Mouse (Mus musculus) E14TG2a.4 (cell line): Measurements from ENCODE around the gene Fahd1.
A peak's percentile ranks its signal among the peaks of the same experiment; 100 is the strongest.

Experiments used
- H3K27me3 ChIP-seq: 2 replicates; pipeline ENCODE4 v1.6.1; 2014; ENCODE audit warnings: low read length, control low read depth; ENCODE audit not compliant: insufficient read depth
- H3K36me3 ChIP-seq: 2 replicates; pipeline ENCODE4 v1.6.1; 2014; ENCODE audit warnings: low read length, control low read depth; ENCODE audit not compliant: insufficient read depth
- H3K4me1 ChIP-seq: replicated peaks from 2 replicates; pipeline ENCODE4 v1.6.1; 2014; ENCODE audit warnings: low read depth, low read length, control low read depth
- H3K4me3 ChIP-seq: replicated peaks from 2 replicates; pipeline ENCODE4 v1.5.1; 2014; ENCODE audit warnings: mild to moderate bottlenecking, low read length
- H3K9me3 ChIP-seq: 2 replicates; pipeline ENCODE4 v1.6.1; 2014; ENCODE audit warnings: low read length, control low read depth
- CTCF ChIP-seq: conservative IDR thresholded peaks from 2 replicates; pipeline ENCODE4 v1.5.1; 2014; ENCODE audit warnings: low read length
- NANOG ChIP-seq: IDR thresholded peaks from 2 replicates; pipeline ENCODE4 v1.6.1; 2014; ENCODE audit warnings: borderline replicate concordance, low read length, mixed read lengths
- POU5F1 ChIP-seq: IDR thresholded peaks from 2 replicates; pipeline ENCODE4 v1.6.1; 2014; ENCODE audit warnings: low read length, borderline replicate concordance

Gene Fahd1

GRCm38 (mm10) chr17:24894061-24894994, 44.2 kb upstream of the Fahd1 start:
- Histone ChIP-seq H3K27me3 (no peaks in the 10 kb centered on the region), H3K36me3 (peaks cover 82% of the 10 kb centered on the region), H3K9me3 (no peaks in the 10 kb centered on the region), H3K4me1 (peaks cover 80% of the 10 kb centered on the region), H3K4me3 (peak overlapping the region; percentile 94)
- no peak for TF ChIP-seq POU5F1
- no peak for TF ChIP-seq CTCF
- TF ChIP-seq NANOG, result no peak

- TF ChIP-seq CTCF, result no peak
- TF ChIP-seq NANOG, result no peak
- TF ChIP-seq POU5F1, result no peak
- Histone ChIP-seq H3K36me3 (peaks cover 78% of the 10 kb centered on the region), H3K27me3 (no peaks in the 10 kb centered on the region), H3K4me1 (peaks cover 77% of the 10 kb centered on the region), H3K9me3 (no peaks in the 10 kb centered on the region), H3K4me3 (peak overlapping the region; percentile 94; the same call in 1 of the 2 replicates)
Observed at GRCm38 (mm10) chr17:24893276-24893675, 43.1 kb upstream of the Fahd1 start.

DNA sequence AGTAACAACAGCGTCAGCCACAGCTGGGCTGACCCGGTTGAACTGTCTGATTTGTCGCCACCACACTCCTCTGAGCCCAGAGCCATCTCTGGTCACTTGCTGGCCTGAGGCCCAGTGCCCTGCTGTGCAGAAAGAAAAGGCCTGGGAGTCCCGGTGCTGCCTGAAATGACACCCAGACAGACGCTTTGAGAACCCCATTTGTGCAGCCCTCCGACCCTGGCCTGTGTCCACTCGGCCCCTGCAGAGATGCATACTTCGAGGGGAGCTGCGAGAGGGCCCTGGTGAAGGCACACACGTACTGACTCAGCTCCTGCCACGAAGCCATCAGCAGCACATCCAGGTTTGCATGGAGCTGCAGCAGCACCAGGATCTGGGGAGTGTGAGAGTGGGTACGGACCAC, 42.6 kb upstream of the Fahd1 start:
- H3K4me1 ChIP-seq, result peaks cover 77% of the 10 kb centered on the region
- H3K27me3 ChIP-seq, result no peaks in the 10 kb centered on the region
- H3K4me3 ChIP-seq, result no peak overlapping the region
- H3K9me3 ChIP-seq, result no peaks in the 10 kb centered on the region
- TF ChIP-seq NANOG (no peak), POU5F1 (no peak), CTCF (no peak)
- H3K36me3 ChIP-seq, result peaks cover 73% of the 10 kb centered on the region

GRCm38 (mm10) chr17:24891321-24891720, 41.2 kb upstream of the Fahd1 start:
- no peaks in the 10 kb centered on the region for H3K27me3 ChIP-seq
- H3K4me1 ChIP-seq, result peaks cover 73% of the 10 kb centered on the region
- peaks cover 62% of the 10 kb centered on the region for H3K36me3 ChIP-seq
- H3K9me3 ChIP-seq, result no peaks in the 10 kb centered on the region
- no peak for TF ChIP-seq POU5F1
- no peak for TF ChIP-seq NANOG
- TF ChIP-seq CTCF, result no peak
- peak overlapping the region; percentile 26; the same call in 1 of the 2 replicates for H3K4me3 ChIP-seq

DNA sequence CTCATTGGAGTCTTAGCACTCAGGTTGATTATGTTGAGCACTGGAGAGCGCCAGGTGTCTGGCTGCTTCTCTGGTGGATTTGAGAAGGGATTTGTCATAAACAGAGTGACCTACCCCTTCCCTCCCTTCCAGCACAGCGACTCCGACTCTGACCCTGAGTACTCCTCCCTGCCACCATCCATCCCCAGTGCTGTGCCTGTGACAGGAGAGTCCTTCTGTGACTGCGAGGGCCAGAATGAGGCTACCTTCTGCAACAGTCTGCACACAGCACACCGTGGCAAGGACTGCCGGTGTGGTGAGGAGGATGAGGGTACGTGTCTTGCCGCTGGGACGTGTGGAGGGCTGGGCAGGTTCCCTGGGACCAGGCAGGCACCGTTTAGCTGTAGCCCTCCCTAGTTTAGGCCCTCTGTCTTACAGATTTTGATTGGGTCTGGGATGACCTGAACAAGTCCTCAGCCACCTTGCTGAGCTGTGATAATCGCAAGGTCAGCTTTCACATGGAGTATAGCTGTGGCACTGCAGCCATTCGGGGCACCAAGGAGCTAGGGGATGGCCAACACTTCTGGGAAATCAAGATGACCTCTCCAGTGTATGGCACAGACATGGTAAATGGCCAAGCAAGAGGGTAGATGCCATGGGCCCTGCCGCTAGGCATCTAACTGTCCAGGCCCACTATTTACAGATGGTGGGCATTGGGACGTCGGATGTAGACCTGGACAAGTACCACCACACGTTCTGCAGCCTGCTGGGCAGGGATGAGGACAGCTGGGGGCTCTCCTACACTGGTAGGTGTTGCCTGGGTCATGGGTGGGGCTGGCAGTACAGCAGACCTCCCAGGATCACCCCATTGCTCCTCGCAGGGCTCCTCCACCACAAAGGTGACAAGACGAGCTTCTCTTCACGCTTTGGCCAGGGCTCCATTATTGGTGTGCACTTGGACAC, 40.3 kb upstream of the Fahd1 start:
- Histone ChIP-seq H3K9me3 (no peaks in the 10 kb centered on the region), H3K4me3 (no peak overlapping the region), H3K36me3 (peaks cover 57% of the 10 kb centered on the region), H3K4me1 (peaks cover 68% of the 10 kb centered on the region), H3K27me3 (no peaks in the 10 kb centered on the region)
- no peak for TF ChIP-seq POU5F1
- TF ChIP-seq NANOG, result no peak
- TF ChIP-seq CTCF, result no peak

DNA sequence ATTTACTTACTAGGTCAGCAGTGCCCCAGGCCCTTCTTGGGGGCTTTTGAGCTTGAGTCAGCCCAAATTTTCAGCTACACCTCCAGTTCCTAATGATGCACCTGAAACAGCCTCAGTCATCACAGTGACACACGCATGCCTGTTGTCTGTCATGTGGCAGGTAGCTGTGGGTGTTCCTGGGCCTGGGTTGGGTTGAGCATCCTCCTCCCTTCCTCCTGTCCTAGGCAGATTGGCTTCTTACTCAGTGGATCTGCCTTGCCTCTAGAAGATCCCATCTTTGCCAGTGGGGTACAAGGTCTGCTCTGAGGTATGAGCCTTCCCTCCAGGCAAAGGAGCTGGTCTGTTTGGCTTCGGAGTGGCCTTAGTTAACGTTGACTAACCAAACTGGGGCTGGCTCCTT, 38.7 kb upstream of the Fahd1 start:
- no peak for TF ChIP-seq POU5F1
- no peak for TF ChIP-seq NANOG
- no peak for TF ChIP-seq CTCF
- no peaks in the 10 kb centered on the region for H3K27me3 ChIP-seq
- H3K36me3 ChIP-seq, result peaks cover 69% of the 10 kb centered on the region
- H3K4me3 ChIP-seq, result no peak overlapping the region
- H3K4me1 ChIP-seq, result peaks cover 76% of the 10 kb centered on the region
- H3K9me3 ChIP-seq, result no peaks in the 10 kb centered on the region

DNA sequence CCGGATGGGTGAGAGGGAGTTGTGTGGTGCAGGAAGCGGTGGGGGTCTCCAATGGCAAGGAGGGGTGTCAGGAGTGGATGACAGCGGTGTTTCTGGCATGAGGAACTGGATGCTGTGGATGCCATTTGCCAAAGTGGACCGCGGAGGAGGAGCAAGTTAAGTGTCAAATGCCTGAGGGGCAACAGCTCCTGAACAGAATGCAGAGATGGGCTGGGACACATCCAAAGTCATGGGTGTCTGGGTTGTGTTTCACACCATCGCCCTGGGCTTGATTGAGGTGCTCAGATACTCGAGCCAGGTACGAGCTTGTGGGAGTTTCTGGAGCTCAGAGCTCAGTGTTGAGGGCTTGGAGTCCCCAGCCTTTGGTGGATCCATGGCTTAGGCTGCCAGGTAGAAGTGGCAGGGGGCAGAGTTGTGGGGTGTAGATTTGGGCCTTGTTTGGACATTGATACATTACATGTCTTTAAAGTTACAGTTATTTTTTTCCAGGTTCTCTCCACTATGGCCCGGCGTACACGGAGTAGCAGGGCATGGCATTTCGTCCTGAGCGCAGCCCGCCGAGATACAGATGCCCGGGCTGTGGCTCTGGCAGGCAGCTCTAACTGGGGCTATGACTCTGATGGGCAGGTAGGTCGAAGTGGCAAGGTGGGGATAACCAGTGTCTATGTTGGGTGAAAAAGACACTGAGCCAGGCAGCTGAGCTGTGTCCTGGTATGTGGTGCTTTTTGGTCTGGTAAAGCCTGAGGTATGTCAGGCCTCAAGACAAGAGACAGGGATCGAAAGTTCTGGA, 37.3 kb upstream of the Fahd1 start:
- Histone ChIP-seq H3K4me3 (peak overlapping the region; percentile 100), H3K4me1 (peaks cover 76% of the 10 kb centered on the region)

More for the DNA sequence above, 37.3 kb upstream of the Fahd1 start:
- no peak for TF ChIP-seq CTCF
- TF ChIP-seq POU5F1, result no peak
- no peak for TF ChIP-seq NANOG
- Histone ChIP-seq H3K9me3 (no peaks in the 10 kb centered on the region), H3K36me3 (peaks cover 69% of the 10 kb centered on the region), H3K27me3 (no peaks in the 10 kb centered on the region)
